Mouse (Mus musculus) right cerebral cortex, adult 2 months (tissue): Measurements from ENCODE around the gene Snx6.
A peak's percentile ranks its signal among the peaks of the same experiment; 100 is the strongest.

Experiments used
- DNase-seq, 2 experiments: peaks; one replicate each; pipeline ENCODE4 v3.0.0; 2021 to 2022; ENCODE audit warnings: low spot score in 2 of 2

Gene Snx6

DNA sequence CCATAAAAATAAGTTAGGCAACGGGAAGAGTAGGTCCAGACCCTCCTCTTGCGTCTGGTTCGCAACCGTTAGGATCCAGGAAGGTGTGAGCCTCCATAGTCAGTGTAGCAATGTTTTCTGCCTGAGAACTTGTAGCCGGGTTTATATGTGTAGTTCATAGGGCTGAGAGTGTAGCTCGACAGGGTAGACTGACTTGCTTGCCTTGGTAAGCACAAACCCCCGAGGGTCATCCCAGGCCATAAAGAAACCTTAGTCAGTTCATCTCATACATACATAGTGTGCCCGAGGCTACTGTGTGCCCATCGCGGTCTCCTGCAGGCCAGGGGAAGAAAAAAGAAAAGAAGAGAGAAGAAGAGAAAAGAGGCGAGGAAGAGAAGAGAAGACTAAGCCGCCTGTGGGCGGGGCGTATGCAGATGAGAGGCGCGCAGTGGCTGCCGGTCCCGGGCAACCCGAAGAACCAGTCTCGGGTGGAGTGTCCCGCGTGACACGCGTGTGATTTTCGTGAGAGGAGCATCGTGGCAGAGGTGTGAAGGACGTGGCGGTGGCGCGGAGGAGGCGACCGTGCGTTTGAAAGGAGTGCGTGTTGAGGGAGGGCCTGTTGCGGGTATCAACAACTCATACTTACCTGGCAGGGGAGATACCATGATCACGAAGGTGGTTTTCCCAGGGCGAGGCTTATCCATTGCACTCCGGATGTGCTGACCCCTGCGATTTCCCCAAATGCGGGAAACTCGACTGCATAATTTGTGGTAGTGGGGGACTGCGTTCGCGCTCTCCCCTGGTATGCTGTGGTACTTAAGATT is 85.6 kb downstream of the Snx6 start:
- peak in 1 of 2 experiments; percentile 1 for DNase-seq

DNA sequence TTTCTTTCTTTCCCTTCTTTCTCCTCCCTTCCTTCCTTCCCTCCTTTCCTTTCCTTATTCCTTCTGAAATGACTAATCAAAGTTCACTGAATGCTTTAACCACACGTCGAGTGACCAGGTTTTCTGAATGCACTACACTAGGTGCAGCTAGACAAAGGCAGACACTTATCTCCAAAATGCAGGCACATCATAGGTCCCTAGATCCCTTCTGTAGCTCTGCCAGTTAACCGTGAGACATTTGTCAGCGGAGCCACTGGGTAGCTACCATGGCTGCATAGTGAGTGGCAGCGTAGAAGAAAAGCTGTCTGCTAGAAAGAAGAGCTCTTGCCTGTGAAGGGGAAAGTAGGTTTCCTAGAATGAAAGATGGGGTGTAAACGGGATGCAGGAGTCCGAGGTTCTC is 96.1 kb downstream of the Snx6 start:
- no peak for DNase-seq

DNA sequence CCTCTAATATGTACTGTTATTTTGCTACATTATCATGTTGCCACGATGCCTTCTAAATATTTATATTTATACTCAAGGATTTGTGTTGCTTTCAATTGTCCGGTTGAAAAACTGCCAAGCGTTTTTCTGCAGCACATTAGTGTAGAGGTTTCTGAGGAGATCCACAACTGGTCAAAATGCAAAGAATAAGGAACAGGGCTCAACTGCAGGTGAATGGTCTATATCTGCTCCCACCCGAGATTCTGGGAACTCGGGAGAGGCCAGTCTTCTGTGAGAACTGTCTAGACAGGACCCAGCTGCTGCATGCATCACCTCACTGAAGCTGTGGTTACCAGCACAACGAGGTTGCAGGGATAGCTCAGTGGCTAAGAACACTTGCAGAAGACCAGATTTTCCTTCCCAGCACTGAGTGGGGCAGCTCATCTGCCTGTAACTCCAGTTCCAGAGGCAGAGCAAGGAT is 97.7 kb downstream of the Snx6 start:
- no peak for DNase-seq

DNA sequence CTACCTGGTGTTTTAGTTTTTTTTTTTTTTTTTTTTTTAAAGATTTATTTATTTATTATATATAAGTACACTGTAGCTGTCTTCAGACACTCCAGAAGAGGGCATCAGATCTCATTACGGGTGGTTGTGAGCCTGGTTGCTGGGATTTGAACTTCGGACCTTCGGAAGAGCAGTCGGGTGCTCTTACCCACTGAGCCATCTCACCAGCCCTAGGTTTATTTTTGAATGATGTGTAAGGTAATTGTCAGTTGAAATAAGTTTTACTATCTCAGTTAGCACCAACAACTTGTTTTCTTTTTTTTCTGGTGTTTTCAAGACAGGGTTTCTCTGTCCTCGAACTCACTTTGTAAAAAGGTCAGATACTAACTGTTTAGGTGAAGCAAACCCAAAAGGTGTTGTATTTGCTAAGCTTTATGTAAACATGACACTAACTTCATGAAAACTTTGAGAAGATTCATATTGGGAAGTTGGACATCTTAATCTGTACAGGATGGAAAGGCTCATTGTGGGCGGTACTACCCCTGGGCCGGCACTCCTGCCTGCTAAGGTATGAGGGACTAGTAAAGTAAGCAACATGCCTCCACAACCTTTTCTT is 98.4 kb downstream of the Snx6 start:
- DNase-seq: peak in 1 of 2 experiments; percentile 20
